Comparison of ENCODE assay signal across 8 mouse cellular contexts in the genomic region with DNA sequence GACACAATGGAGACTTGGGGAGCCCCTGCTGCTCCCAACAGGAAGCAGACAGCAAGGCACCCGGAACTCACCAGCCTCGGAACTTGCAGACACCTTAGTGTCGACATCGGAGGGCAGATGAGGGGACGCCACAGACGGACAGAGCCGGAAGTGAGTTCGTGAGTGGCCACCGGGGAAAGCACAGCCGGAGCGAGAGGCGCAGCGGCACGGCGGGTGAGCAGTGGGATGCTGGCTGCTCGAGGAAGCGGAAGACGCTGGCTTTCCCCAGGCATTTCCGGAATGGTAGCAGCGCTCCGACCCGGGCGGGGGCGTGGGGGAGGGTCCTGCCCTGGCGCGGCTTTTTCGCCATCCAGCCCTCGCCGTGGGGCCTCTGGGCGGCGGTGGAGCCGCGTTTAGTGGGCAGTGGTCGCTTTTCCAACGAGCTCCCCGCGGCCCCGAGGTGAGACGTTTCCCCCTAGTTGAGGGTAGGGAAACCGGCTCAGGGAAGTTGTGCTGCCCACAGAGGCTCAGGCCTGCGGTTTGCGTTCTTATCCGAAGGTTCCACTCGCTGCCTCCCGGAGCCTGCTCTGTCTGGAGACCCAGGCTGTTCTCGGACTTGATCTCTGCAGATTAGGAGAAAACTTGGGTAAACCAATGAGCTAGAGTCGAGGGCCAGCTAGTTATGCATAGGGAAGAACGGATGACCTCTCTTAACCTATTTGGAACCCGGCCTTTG. TPM values are rescaled to one million over a fixed set of nuclear protein-coding genes. Genes with fewer than 3 reads are reported as not detected.
DNase-seq lines count a peak whose midpoint lies in the region; ATAC-seq lines count a peak whose summit lies in the region.

A gene (plus strand): TSS at position 120 of the 715 bp plus-strand sequence.
A gene (minus strand): TSS at position 227 of the 715 bp plus-strand sequence.

- peak within 1 kb of the TSS; percentile 93 for H3K9ac ChIP-seq in lung, embryonic 16.5 days (ENCODE audit: low read length)

- peak within 1 kb of the TSS; percentile 75 for H3K4me2 ChIP-seq in lung, embryonic 16.5 days (ENCODE audit: low read depth, low read length)

- peak within 1 kb of the TSS; percentile 85 for H3K4me3 ChIP-seq in lung, embryonic 16.5 days (ENCODE audit: low read length)

- H3K9me3 ChIP-seq in lung, embryonic 16.5 days (ENCODE audit: control insufficient read depth, low read length), result no peaks in the 10 kb centered on the region

- peak within 1 kb of the TSS; percentile 98 for H3K27ac ChIP-seq in lung, embryonic 16.5 days (ENCODE audit: low read length)

- DNase-seq in MEL-GATA-1-ER (ENCODE audit: extremely low read depth, low read depth), result peak; percentile 90
- peak; percentile 87 for DNase-seq in cerebellum, adult 8-10 months
- peak; percentile 96 for DNase-seq in forelimb bud, embryonic 11.5 days (ENCODE audit: low read depth, low spot score)
- DNase-seq in layer of hippocampus, adult 9-10 months (ENCODE audit: low spot score), result peak; percentile 86
- DNase-seq in ovary, postnatal 10 days (ENCODE audit: low spot score), result peak; percentile 64
- peak; percentile 85 to 88 for DNase-seq in thymus, postnatal 10 days (ENCODE audit: low spot score in 2 of 2)

- peak; percentile 94 to 98 for ATAC-seq in hematopoietic stem cell, adult 5-6 weeks (replicated peaks in 1 of 2; ENCODE audit: insufficient read depth in 1 of 2, low FRiP score in 2 of 2, low TSS enrichment in 1 of 2, low read depth in 1 of 2, poor library complexity in 2 of 2, severe bottlenecking in 2 of 2)
- ATAC-seq in lung, embryonic 16.5 days (ENCODE audit: low read depth), result peak; percentile 98

- peaks cover 7% of the 10 kb centered on the region for H3K4me1 ChIP-seq in lung, embryonic 16.5 days (replicated peaks; ENCODE audit: control insufficient read depth, insufficient read depth, low read length)

- H3K27me3 ChIP-seq in lung, embryonic 16.5 days (ENCODE audit: control insufficient read depth, insufficient read depth, low read depth, low read length), result no peaks in the 10 kb centered on the region

- H3K36me3 ChIP-seq in lung, embryonic 16.5 days (ENCODE audit: control insufficient read depth, insufficient read depth, low read length), result peaks cover 2% of the 10 kb centered on the region

- under 1% methylated on average over 45 of the region's 49 CpGs for WGBS in lung, embryonic 16.5 days

RNA-seq across cellular contexts. Expression of the first gene that starts in this region (rescaled TPM):
- 76.3 and 81.4 TPM in 2 replicates for total RNA-seq in hematopoietic stem cell, adult 5-6 weeks (2017)
- polyA plus RNA-seq in lung, embryonic 16.5 days (2015; fragmentation: Nextera tagmentation; extraction: Ambion mirVana), result 64.1 and 69.5 TPM in 2 replicates

RNA-seq across cellular contexts. Expression of the second gene that starts in this region (rescaled TPM):
- 0.99 TPM in 1 of 2 replicates, not detected in the other for total RNA-seq in hematopoietic stem cell, adult 5-6 weeks (2017)
- 2.6 and 4.7 TPM in 2 replicates for polyA plus RNA-seq in lung, embryonic 16.5 days (2015; fragmentation: Nextera tagmentation; extraction: Ambion mirVana)

Comparison
In these comparisons a context has a peak if more than half of its experiments do, and no peak if none do; other contexts are left out.
1. Peak in every context shown above with its lines: DNase-seq, ATAC-seq, H3K4me3 ChIP-seq and H3K27ac ChIP-seq.